Mouse (Mus musculus): ENCODE data around the gene Spata16. TPM values are rescaled to one million over a fixed set of nuclear protein-coding genes. Genes with fewer than 3 reads are reported as not detected.

Spata16 gene
- total and polyA plus RNA-seq, 2 experiments from 2014 or later = not detected

DNA sequence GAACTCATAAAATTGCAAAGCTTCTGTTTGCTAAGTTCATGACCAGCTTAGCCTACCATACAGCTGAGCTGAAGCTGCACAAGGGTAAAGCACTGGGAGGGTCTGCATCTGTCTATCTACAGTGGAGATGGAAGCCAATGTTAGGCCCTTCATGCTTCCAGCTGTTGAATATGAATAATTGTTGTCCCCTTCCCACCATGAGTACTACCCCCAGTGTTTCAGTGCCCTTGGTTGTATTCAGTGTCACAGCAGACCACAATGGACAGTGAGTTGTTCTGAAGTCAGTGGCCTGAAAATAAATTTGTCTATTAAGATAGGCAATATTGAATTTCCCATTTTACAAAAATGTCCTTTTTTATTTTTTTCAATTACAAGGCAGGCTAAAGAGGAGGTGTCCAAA lies 212.8 kb downstream of the Spata16 start:
- TF ChIP-seq EP300 (IDR thresholded peaks at IDR 0.05; ENCODE audit: low read depth) (no peak), CTCF (IDR thresholded peaks at IDR 0.05; ENCODE audit: low read depth) (no peak)
- no peak for ATAC-seq (ENCODE audit: insufficient read depth, low read depth)
- Histone ChIP-seq H3K4me2 (ENCODE audit: low read depth, low read length) (no peak overlapping the region), H3K27me3 (ENCODE audit: control insufficient read depth, insufficient read depth, low read length) (no peaks in the 10 kb centered on the region), H3K36me3 (replicated peaks; ENCODE audit: control insufficient read depth, insufficient read depth, low read length) (no peaks in the 10 kb centered on the region), H3K9me3 (replicated peaks; ENCODE audit: control insufficient read depth, low read length) (no peaks in the 10 kb centered on the region), H3K27ac (ENCODE audit: low read depth) (no peak overlapping the region), H3K9ac (replicated peaks; ENCODE audit: low read depth, low read length) (no peak overlapping the region), H3K4me1 (ENCODE audit: control insufficient read depth, insufficient read depth) (no peaks in the 10 kb centered on the region), H3K4me3 (ENCODE audit: low read depth, low read length) (no peak overlapping the region)
- DNase-seq (ENCODE audit: low spot score) = no peak

DNA sequence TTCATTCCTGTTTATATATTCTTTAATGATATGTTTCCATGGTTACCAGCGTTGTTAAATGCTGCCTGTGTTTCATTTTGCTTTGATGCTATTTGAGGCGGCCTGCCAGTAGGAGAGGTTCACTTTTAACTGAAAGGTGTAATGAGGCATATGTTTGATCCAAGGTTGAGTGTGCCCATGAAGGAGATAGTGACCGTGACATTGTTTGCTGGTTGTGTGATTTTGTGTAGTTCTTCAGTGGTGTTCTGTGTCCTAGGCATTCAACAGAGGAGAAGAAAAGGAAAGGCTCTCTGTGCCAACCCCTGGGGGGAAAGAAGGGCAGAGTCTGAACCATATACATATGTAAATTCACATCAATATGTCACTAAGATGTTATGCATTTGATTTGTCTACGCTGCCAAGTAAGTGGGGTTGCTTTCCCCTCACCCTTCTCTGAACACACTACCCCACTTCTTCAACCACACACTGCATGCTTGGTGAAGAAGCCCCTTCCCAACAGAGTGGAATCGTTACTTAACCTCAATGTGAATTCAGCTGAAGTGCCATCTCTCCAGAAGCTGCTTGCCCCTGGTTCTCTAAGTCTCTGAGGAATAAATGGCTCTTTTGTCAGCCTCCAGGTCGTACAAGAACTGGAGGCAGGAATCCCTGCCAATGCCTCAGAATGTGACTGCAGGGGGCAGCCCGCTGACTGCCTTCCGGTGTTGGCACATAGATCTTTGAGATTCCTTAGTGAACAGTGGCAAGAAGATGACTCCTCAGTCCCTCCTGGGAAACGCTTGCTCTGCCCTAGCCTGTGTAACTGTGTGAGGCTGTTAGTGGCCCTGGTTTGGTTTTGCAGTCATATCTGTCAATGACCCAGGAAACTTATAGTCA lies 213.5 kb downstream of the Spata16 start:
- Histone ChIP-seq H3K27ac (ENCODE audit: low read depth) (no peak overlapping the region), H3K4me2 (ENCODE audit: low read depth, low read length) (no peak overlapping the region), H3K36me3 (replicated peaks; ENCODE audit: control insufficient read depth, insufficient read depth, low read length) (no peaks in the 10 kb centered on the region), H3K9ac (replicated peaks; ENCODE audit: low read depth, low read length) (no peak overlapping the region), H3K4me3 (ENCODE audit: low read depth, low read length) (no peak overlapping the region), H3K4me1 (ENCODE audit: control insufficient read depth, insufficient read depth) (no peaks in the 10 kb centered on the region), H3K9me3 (replicated peaks; ENCODE audit: control insufficient read depth, low read length) (no peaks in the 10 kb centered on the region), H3K27me3 (ENCODE audit: control insufficient read depth, insufficient read depth, low read length) (no peaks in the 10 kb centered on the region)
- WGBS = 69% methylated on average over 9 of the region's 9 CpGs
- no peak for TF ChIP-seq CTCF (IDR thresholded peaks at IDR 0.05; ENCODE audit: low read depth)
- TF ChIP-seq EP300 (IDR thresholded peaks at IDR 0.05; ENCODE audit: low read depth) = no peak
- ATAC-seq (ENCODE audit: insufficient read depth, low read depth) = no peak
- DNase-seq (ENCODE audit: low spot score) = no peak

- Histone ChIP-seq H3K36me3 (replicated peaks; ENCODE audit: control insufficient read depth, insufficient read depth, low read length) (no peaks in the 10 kb centered on the region), H3K4me2 (ENCODE audit: low read depth, low read length) (no peak overlapping the region), H3K9me3 (replicated peaks; ENCODE audit: control insufficient read depth, low read length) (no peaks in the 10 kb centered on the region), H3K9ac (replicated peaks; ENCODE audit: low read depth, low read length) (no peak overlapping the region), H3K27ac (ENCODE audit: low read depth) (no peak overlapping the region), H3K27me3 (ENCODE audit: control insufficient read depth, insufficient read depth, low read length) (no peaks in the 10 kb centered on the region), H3K4me1 (ENCODE audit: control insufficient read depth, insufficient read depth) (no peaks in the 10 kb centered on the region), H3K4me3 (ENCODE audit: low read depth, low read length) (no peak overlapping the region)
- DNase-seq (ENCODE audit: low spot score) = no peak
- WGBS = 78% methylated on average over 5 of the region's 5 CpGs
- TF ChIP-seq EP300 (IDR thresholded peaks at IDR 0.05; ENCODE audit: low read depth) = no peak
- TF ChIP-seq CTCF (IDR thresholded peaks at IDR 0.05; ENCODE audit: low read depth) = no peak
- no peak for ATAC-seq (ENCODE audit: insufficient read depth, low read depth)
Observed at GRCm38 (mm10) chr3:26853557-26853956, 216.1 kb downstream of the Spata16 start.

- Histone ChIP-seq H3K9ac (replicated peaks; ENCODE audit: low read depth, low read length) (no peak overlapping the region), H3K4me1 (ENCODE audit: control insufficient read depth, insufficient read depth) (no peaks in the 10 kb centered on the region), H3K9me3 (replicated peaks; ENCODE audit: control insufficient read depth, low read length) (no peaks in the 10 kb centered on the region), H3K27me3 (ENCODE audit: control insufficient read depth, insufficient read depth, low read length) (no peaks in the 10 kb centered on the region), H3K27ac (ENCODE audit: low read depth) (no peak overlapping the region), H3K4me2 (ENCODE audit: low read depth, low read length) (no peak overlapping the region), H3K36me3 (replicated peaks; ENCODE audit: control insufficient read depth, insufficient read depth, low read length) (no peaks in the 10 kb centered on the region), H3K4me3 (ENCODE audit: low read depth, low read length) (no peak overlapping the region)
- ATAC-seq (ENCODE audit: insufficient read depth, low read depth) (no peak), DNase-seq (ENCODE audit: low spot score) (no peak)
- WGBS = 54% methylated on average over 2 of the region's 2 CpGs
- no peak for TF ChIP-seq CTCF (IDR thresholded peaks at IDR 0.05; ENCODE audit: low read depth)
- no peak for TF ChIP-seq EP300 (IDR thresholded peaks at IDR 0.05; ENCODE audit: low read depth)
Observed at GRCm38 (mm10) chr3:26874706-26875105, 237.3 kb downstream of the Spata16 start.

- TF ChIP-seq EP300 (IDR thresholded peaks at IDR 0.05; ENCODE audit: low read depth) (no peak), CTCF (IDR thresholded peaks at IDR 0.05; ENCODE audit: low read depth) (no peak)
Observed at GRCm38 (mm10) chr3:26877291-26877690, 239.9 kb downstream of the Spata16 start.

GRCm38 (mm10) chr3:26916607-26917006 lies 279.2 kb downstream of the Spata16 start:
- no peaks in the 10 kb centered on the region for H3K27me3 ChIP-seq (ENCODE audit: control insufficient read depth, insufficient read depth, low read length)
- 70% methylated on average over 1 of the region's 1 CpGs for WGBS
- H3K4me2 ChIP-seq (ENCODE audit: low read depth, low read length) = no peak overlapping the region
- H3K4me3 ChIP-seq (ENCODE audit: low read depth, low read length) = no peak overlapping the region
- H3K36me3 ChIP-seq (replicated peaks; ENCODE audit: control insufficient read depth, insufficient read depth, low read length) = no peaks in the 10 kb centered on the region
- no peak overlapping the region for H3K9ac ChIP-seq (replicated peaks; ENCODE audit: low read depth, low read length)
- TF ChIP-seq EP300 (IDR thresholded peaks at IDR 0.05; ENCODE audit: low read depth) = no peak
- TF ChIP-seq CTCF (IDR thresholded peaks at IDR 0.05; ENCODE audit: low read depth) = no peak
- H3K9me3 ChIP-seq (replicated peaks; ENCODE audit: control insufficient read depth, low read length) = no peaks in the 10 kb centered on the region
- no peak overlapping the region for H3K27ac ChIP-seq (ENCODE audit: low read depth)
- H3K4me1 ChIP-seq (ENCODE audit: control insufficient read depth, insufficient read depth) = no peaks in the 10 kb centered on the region
- no peak for DNase-seq (ENCODE audit: low spot score)
- no peak for ATAC-seq (ENCODE audit: insufficient read depth, low read depth)

More at GRCm38 (mm10) chr3:26877291-26877690, 239.9 kb downstream of the Spata16 start:
- no peak for DNase-seq (ENCODE audit: low spot score)
- H3K27me3 ChIP-seq (ENCODE audit: control insufficient read depth, insufficient read depth, low read length) = no peaks in the 10 kb centered on the region
- no peak for ATAC-seq (ENCODE audit: insufficient read depth, low read depth)
- H3K27ac ChIP-seq (ENCODE audit: low read depth) = no peak overlapping the region
- WGBS = 61% methylated on average over 2 of the region's 2 CpGs
- no peaks in the 10 kb centered on the region for H3K36me3 ChIP-seq (replicated peaks; ENCODE audit: control insufficient read depth, insufficient read depth, low read length)
- H3K9ac ChIP-seq (replicated peaks; ENCODE audit: low read depth, low read length) = no peak overlapping the region
- H3K4me3 ChIP-seq (ENCODE audit: low read depth, low read length) = no peak overlapping the region
- H3K4me2 ChIP-seq (ENCODE audit: low read depth, low read length) = no peak overlapping the region
- no peaks in the 10 kb centered on the region for H3K4me1 ChIP-seq (ENCODE audit: control insufficient read depth, insufficient read depth)
- no peaks in the 10 kb centered on the region for H3K9me3 ChIP-seq (replicated peaks; ENCODE audit: control insufficient read depth, low read length)

Data from heart, postnatal 0 days (tissue).